In genomic region chr13:9297266-9297665, GRCm38 (mm10) we compare ENCODE assay signal across 30 mouse cellular contexts.
"Had no signal": no experiment of that assay in that cellular context is flagged by ENCODE, and none has a peak within 500 bp of the region (broad histone marks: within the 10 kb centered on the region; RNA-seq: fewer than 3 reads in every experiment).

No protein-coding gene starts in this region.

- ATAC-seq: liver, embryonic 12.5 days; liver, postnatal 0 days; lung, postnatal 0 days; midbrain, embryonic 13.5 days; midbrain, embryonic 15.5 days had no signal

- H3K27ac ChIP-seq: left cerebral cortex, adult 2 months; limb, embryonic 10.5 days; limb, embryonic 12.5 days; limb, embryonic 13.5 days; limb, embryonic 15.5 days; liver, embryonic 12.5 days; liver, embryonic 13.5 days; liver, embryonic 14.5 days; liver, embryonic 15.5 days; lung, embryonic 15.5 days; macrophage; midbrain, embryonic 12.5 days; midbrain, embryonic 13.5 days; midbrain, embryonic 15.5 days; neural tube, embryonic 12.5 days had no signal

- DNase-seq: left cerebral cortex, postnatal 4 days; liver; liver, embryonic 13.5 days; liver, postnatal 0 days; lung, adult 18-20 months; lung, adult 2 months; lung, embryonic 14.5 days; lung, postnatal 10 days; lung, postnatal 14 days; lung, postnatal 36 days; lung, postnatal 4 days; midbrain, embryonic 14.5 days had no signal

- H3K4me2 ChIP-seq: limb, embryonic 12.5 days; limb, embryonic 13.5 days; limb, embryonic 15.5 days; liver, embryonic 11.5 days; liver, embryonic 12.5 days; liver, embryonic 13.5 days; liver, embryonic 15.5 days; lung, embryonic 14.5 days; lung, embryonic 15.5 days; midbrain, embryonic 12.5 days; midbrain, embryonic 13.5 days; midbrain, embryonic 15.5 days; neural tube, embryonic 12.5 days had no signal

- H3K4me3 ChIP-seq: left cerebral cortex, adult 2 months; limb, embryonic 10.5 days; limb, embryonic 12.5 days; limb, embryonic 13.5 days; limb, embryonic 15.5 days; liver, embryonic 12.5 days; liver, embryonic 13.5 days; liver, embryonic 15.5 days; lung, embryonic 15.5 days; megakaryocyte, embryonic 14.5 days; midbrain, embryonic 12.5 days; midbrain, embryonic 13.5 days; midbrain, embryonic 15.5 days; myocyte; neural tube, embryonic 12.5 days had no signal

- H3K27me3 ChIP-seq: limb, embryonic 12.5 days; limb, embryonic 13.5 days; limb, embryonic 15.5 days; liver, embryonic 12.5 days; liver, embryonic 13.5 days; liver, embryonic 15.5 days; lung, embryonic 15.5 days; megakaryocyte, embryonic 14.5 days; midbrain, embryonic 12.5 days; midbrain, embryonic 13.5 days; midbrain, embryonic 15.5 days; neural tube, embryonic 12.5 days had no signal

- H3K9me3 ChIP-seq: limb, embryonic 10.5 days; limb, embryonic 12.5 days; limb, embryonic 13.5 days; limb, embryonic 15.5 days; liver, embryonic 12.5 days; liver, embryonic 13.5 days; liver, embryonic 15.5 days; lung, embryonic 15.5 days; midbrain, embryonic 12.5 days; midbrain, embryonic 13.5 days; midbrain, embryonic 15.5 days; neural tube, embryonic 12.5 days had no signal

- H3K9ac ChIP-seq: limb, embryonic 12.5 days; limb, embryonic 13.5 days; limb, embryonic 15.5 days; liver, embryonic 12.5 days; liver, embryonic 13.5 days; liver, embryonic 14.5 days; liver, embryonic 15.5 days; liver, postnatal 0 days; lung, embryonic 14.5 days; lung, embryonic 15.5 days; midbrain, embryonic 12.5 days; midbrain, embryonic 13.5 days; midbrain, embryonic 15.5 days; neural tube, embryonic 12.5 days had no signal

- H3K4me1 ChIP-seq: limb, embryonic 10.5 days; limb, embryonic 13.5 days; liver, embryonic 12.5 days; liver, embryonic 13.5 days; liver, embryonic 15.5 days; midbrain, embryonic 12.5 days; midbrain, embryonic 13.5 days; neural tube, embryonic 12.5 days had no signal

- H3K36me3 ChIP-seq: limb, embryonic 10.5 days; limb, embryonic 12.5 days; limb, embryonic 13.5 days; limb, embryonic 15.5 days; liver, embryonic 12.5 days; liver, embryonic 13.5 days; liver, embryonic 15.5 days; lung, embryonic 15.5 days; midbrain, embryonic 12.5 days; midbrain, embryonic 13.5 days; midbrain, embryonic 15.5 days; neural tube, embryonic 12.5 days had no signal
